Mouse (Mus musculus) hindbrain, embryonic 11.5 days (tissue): ENCODE data around the gene Gm10309. TPM values are rescaled to one million over a fixed set of nuclear protein-coding genes. Genes with fewer than 3 reads are reported as not detected.
"Not testable (repeated sequence)": the region's sequence is repeated elsewhere in the genome, so short reads cannot be mapped to it uniquely, and the experiment has no call there.

Source experiments
- ATAC-seq: fragments of 200-750 bp; cut with Nextera tagmentation; 2 replicates; pipeline ENCODE4 v1.8.0; 2017; ENCODE audit warnings: mild to moderate bottlenecking, moderate TSS enrichment, moderate library complexity; ENCODE audit not compliant: low FRiP score
- DNase-seq: peaks from one replicate; pipeline ENCODE4 v3.0.0-alpha.2; 2015; ENCODE audit warnings: low spot score
- H3K27ac ChIP-seq: fragments of 300-500 bp; sonication (generic); 2 replicates; pipeline ENCODE4 v1.5.1; 2014; ENCODE audit warnings: mild to moderate bottlenecking, low read depth, low read length
- H3K27me3 ChIP-seq: fragments of 300-500 bp; sonication (generic); 2 replicates; pipeline ENCODE4 v1.6.1; 2014; ENCODE audit warnings: mild to moderate bottlenecking, low read length, moderate library complexity, mixed read lengths; ENCODE audit not compliant: control insufficient read depth, insufficient read depth
- H3K36me3 ChIP-seq: fragments of 300-500 bp; sonication (generic); 2 replicates; pipeline ENCODE4 v1.6.1; 2014; ENCODE audit warnings: mild to moderate bottlenecking, low read length, moderate library complexity, mixed read lengths; ENCODE audit not compliant: control insufficient read depth, insufficient read depth
- H3K4me1 ChIP-seq: fragments of 300-500 bp; sonication (generic); replicated peaks from 2 replicates; pipeline ENCODE4 v1.6.1; 2014; ENCODE audit warnings: low read length, mixed read lengths; ENCODE audit not compliant: control insufficient read depth, insufficient read depth
- H3K4me2 ChIP-seq: fragments of 300-500 bp; sonication (generic); replicated peaks from 2 replicates; pipeline ENCODE4 v1.6.1; 2014; ENCODE audit warnings: mild to moderate bottlenecking, low read depth, low read length
- H3K4me3 ChIP-seq: fragments of 300-500 bp; sonication (generic); 2 replicates; pipeline ENCODE4 v1.5.1; 2014; ENCODE audit warnings: low read depth, low read length
- H3K9ac ChIP-seq: fragments of 300-500 bp; sonication (generic); 2 replicates; pipeline ENCODE4 v1.6.1; 2014; ENCODE audit warnings: low read depth, low read length
- H3K9me3 ChIP-seq: fragments of 300-500 bp; sonication (generic); 2 replicates; pipeline ENCODE4 v1.6.1; 2016; ENCODE audit warnings: low read length; ENCODE audit not compliant: control insufficient read depth
- WGBS: fragments of 180-500 bp; shearing (Covaris S2); extraction: QIAGEN DNeasy Blood & Tissue Kit; methylation state at CpG from one replicate; pipeline ENCODE4 v1.1.7; 2014; 5-methylcytosine and 5-hydroxymethylcytosine counted together
- polyA plus RNA-seq: library from polyadenylated mRNA; unstranded; fragments of >200 nt; fragmentation: Nextera tagmentation; extraction: Ambion mirVana; gene quantifications from 2 replicates; pipeline ENCODE4 v1.2.1, GENCODE M21; 2014

Gm10309 gene
- polyA plus RNA-seq, 1 experiment from 2014 or later = 0.25 TPM

DNA sequence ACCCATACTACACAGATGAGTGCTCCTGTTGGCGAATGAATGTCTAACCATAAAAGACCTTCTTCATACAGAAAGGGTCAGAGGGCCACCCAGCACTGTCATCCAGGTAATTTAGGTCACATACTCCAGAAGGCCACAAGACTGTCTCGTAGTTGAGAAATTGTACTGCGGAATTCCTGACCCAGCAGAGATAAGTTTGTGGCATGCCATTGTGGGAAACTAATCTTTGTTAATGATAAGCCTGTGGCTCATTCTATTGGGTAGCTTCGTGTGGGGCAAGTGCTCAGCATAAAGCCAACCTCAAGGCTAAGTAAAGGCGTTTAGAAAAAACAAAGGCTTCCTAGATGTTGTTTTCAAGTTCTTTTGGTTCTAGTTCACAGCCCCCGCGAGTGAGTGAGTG is 12.7 kb downstream of the Gm10309 start:
- no peak overlapping the region for H3K4me3 ChIP-seq
- no peak for DNase-seq
- H3K9me3 ChIP-seq = no peaks in the 10 kb centered on the region
- no peak overlapping the region for H3K27ac ChIP-seq
- 92% methylated on average over 7 of the region's 7 CpGs for WGBS
- no peaks in the 10 kb centered on the region; the same call in 1 of the 2 replicates for H3K4me1 ChIP-seq
- H3K9ac ChIP-seq = no peak overlapping the region
- no peak for ATAC-seq
- no peaks in the 10 kb centered on the region for H3K27me3 ChIP-seq
- H3K36me3 ChIP-seq = no peaks in the 10 kb centered on the region
- no peak overlapping the region for H3K4me2 ChIP-seq

DNA sequence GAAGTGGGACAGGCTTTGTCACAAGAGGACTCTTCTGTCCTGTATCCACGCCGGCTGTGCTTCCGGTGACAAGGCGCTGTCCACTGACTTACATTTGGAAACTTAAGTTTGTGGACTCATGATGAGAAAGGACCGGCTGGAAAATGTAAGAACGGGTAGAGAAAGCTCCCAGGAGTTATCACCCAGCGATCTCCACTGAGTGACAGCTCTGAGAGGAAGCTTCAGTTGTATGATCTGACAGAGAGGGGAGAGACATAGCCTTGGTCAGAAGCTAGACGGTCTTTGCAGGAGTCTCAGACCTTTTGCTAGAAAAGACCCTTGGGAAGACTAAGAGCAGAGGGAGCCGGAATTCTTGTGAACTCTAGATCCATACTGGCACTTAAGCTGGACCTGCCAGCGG is 15.2 kb downstream of the Gm10309 start:
- no peaks in the 10 kb centered on the region for H3K9me3 ChIP-seq
- WGBS = 90% methylated on average over 10 of the region's 10 CpGs
- DNase-seq (no peak), ATAC-seq (no peak)
- no peak overlapping the region for H3K9ac ChIP-seq
- no peak overlapping the region for H3K4me2 ChIP-seq
- no peaks in the 10 kb centered on the region; the same call in 1 of the 2 replicates for H3K4me1 ChIP-seq
- H3K36me3 ChIP-seq = no peaks in the 10 kb centered on the region
- H3K27me3 ChIP-seq = no peaks in the 10 kb centered on the region
- no peak overlapping the region for H3K4me3 ChIP-seq
- no peak overlapping the region for H3K27ac ChIP-seq

DNA sequence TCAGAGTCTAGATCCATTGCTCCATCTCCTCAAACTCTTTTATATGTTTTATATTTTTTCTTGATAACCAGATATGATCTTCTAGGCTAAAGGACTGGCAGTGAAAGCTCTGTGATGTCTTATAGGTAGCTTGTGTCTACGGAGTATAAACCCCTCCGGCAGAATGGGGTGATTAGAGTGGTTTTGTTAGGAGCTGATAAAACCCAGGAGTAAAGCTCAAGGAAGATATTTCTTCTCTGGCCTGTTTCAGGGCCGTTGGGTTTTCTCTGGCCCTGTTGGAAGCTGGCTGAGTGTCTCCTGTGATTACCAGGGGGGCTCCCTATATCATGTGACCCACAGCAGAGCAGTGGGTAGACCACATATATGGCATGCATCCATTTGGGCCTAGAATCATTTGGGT is 17.6 kb downstream of the Gm10309 start:
- no peaks in the 10 kb centered on the region for H3K9me3 ChIP-seq
- no peak overlapping the region for H3K9ac ChIP-seq
- no peaks in the 10 kb centered on the region for H3K27me3 ChIP-seq
- WGBS = 94% methylated on average over 3 of the region's 3 CpGs
- ATAC-seq (no peak), DNase-seq (no peak)
- H3K4me2 ChIP-seq = no peak overlapping the region
- H3K4me1 ChIP-seq = no peaks in the 10 kb centered on the region; the same call in 1 of the 2 replicates
- no peaks in the 10 kb centered on the region for H3K36me3 ChIP-seq
- no peak overlapping the region for H3K27ac ChIP-seq
- H3K4me3 ChIP-seq = no peak overlapping the region

DNA sequence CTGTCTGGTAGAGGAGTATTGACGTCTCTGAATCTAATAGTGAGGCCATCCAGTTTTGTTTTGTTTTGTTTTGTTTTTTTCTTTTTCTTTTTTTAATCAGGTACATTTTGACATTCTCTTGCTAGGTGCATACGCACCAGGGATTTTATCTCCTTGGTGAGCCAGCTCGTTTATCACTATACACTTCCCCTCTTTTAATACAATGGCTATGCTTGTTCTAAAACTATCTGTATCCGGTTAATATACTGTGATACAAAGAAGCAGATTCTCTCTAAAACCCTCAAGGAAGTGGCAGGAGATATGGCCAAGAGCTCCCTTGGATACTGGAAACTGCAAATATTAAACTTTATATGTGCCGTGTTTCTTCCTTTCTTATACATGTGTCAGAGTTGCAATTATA is 18.4 kb downstream of the Gm10309 start:
- no peak overlapping the region for H3K4me2 ChIP-seq
- no peak for ATAC-seq
- DNase-seq = no peak
- H3K9ac ChIP-seq = no peak overlapping the region
- H3K4me3 ChIP-seq = no peak overlapping the region
- no peaks in the 10 kb centered on the region for H3K36me3 ChIP-seq
- H3K27ac ChIP-seq = no peak overlapping the region
- H3K9me3 ChIP-seq = no peaks in the 10 kb centered on the region
- no peaks in the 10 kb centered on the region; the same call in 1 of the 2 replicates for H3K4me1 ChIP-seq
- WGBS = 90% methylated on average over 5 of the region's 5 CpGs
- H3K27me3 ChIP-seq = no peaks in the 10 kb centered on the region

DNA sequence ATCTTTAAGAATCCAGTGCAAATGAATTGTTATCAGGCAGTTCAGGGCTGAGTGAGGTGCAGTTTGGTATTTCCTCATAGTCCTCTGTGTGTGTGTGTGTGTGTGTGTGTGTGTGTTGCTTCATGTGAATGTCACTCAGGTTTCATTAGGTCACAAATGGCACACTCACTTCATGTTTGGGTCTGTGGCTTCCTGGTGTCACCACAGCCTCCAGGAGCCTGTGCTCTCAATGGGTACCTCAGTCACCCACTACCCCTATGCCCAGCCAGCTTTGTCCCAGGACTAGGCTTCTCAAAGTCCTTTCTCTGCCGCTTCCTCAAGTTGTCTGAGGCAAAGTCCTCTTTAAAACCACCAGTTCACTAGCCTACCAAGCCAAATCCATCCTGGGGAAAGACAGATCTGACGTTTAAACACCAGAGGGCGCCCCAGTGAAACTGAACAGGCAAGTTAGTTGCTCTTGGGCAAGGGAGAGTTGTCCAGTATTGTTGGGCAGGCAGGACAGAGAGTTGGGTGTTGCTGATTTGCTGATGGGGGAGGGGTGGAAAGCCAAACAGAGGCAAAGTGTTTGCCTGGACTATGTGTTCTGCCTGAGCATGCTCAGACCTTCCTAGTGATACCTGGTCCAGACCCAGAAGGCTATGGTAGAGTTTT is 20.8 kb downstream of the Gm10309 start:
- H3K36me3 ChIP-seq = no peaks in the 10 kb centered on the region
- H3K4me3 ChIP-seq = no peak overlapping the region
- no peaks in the 10 kb centered on the region for H3K9me3 ChIP-seq
- ATAC-seq (no peak; the same call in 1 of the 2 replicates), DNase-seq (peak; percentile 85)
- no peak overlapping the region for H3K27ac ChIP-seq
- H3K4me2 ChIP-seq = no peak overlapping the region
- H3K9ac ChIP-seq = no peak overlapping the region
- no peaks in the 10 kb centered on the region for H3K4me1 ChIP-seq
- H3K27me3 ChIP-seq = no peaks in the 10 kb centered on the region
- 13% methylated on average over 3 of the region's 3 CpGs for whole genome bisulfite sequencing

DNA sequence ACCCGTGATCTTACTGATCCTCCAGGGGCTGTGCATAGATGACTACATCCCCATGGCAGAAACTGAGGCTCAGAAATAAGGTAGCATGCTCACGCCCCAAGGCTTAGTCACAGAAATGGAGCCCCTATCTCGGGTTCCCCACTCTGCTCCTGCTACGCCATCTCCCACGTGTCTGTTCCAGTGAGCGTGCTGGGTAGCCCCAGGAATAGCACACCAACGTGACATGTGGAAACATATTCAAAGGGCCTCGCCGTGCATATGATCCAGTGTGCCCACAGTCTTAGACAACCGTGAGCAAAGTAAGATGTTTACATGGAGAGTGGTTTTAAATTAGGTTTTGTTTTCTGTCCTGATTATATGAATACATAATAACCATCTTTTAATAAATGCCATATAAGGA is 22.4 kb downstream of the Gm10309 start:
- H3K4me3 ChIP-seq = no peak overlapping the region
- 90% methylated on average over 10 of the region's 10 CpGs for WGBS
- H3K27me3 ChIP-seq = no peaks in the 10 kb centered on the region
- no peaks in the 10 kb centered on the region for H3K4me1 ChIP-seq
- H3K4me2 ChIP-seq = no peak overlapping the region
- H3K27ac ChIP-seq = no peak overlapping the region
- DNase-seq (no peak), ATAC-seq (no peak)
- H3K36me3 ChIP-seq = no peaks in the 10 kb centered on the region
- H3K9ac ChIP-seq = no peak overlapping the region
- H3K9me3 ChIP-seq = no peaks in the 10 kb centered on the region

DNA sequence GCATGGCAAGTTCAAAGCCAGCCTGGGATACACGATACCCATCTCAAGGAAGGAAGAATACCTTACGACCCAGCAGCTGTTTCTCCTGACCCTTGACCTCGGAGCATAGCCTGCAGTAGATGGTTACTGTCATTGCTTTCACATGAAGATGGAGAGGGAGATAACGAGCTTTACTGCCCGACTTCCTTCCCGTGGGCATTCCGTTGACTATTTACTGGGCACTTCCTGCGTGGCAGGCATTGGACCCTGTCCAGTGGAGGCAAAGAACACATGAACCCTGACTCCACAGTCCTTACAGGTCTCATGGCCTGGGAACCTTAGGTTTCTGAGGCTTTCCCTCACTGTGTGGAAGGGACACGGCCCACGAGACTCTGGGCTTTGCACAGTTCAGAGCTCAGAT is 25.6 kb downstream of the Gm10309 start:
- WGBS = 88% methylated on average over 10 of the region's 10 CpGs
- H3K36me3 ChIP-seq = no peaks in the 10 kb centered on the region
- no peaks in the 10 kb centered on the region for H3K9me3 ChIP-seq
- no peak overlapping the region for H3K27ac ChIP-seq
- H3K27me3 ChIP-seq = no peaks in the 10 kb centered on the region
- ATAC-seq (no peak), DNase-seq (no peak)
- H3K9ac ChIP-seq = no peak overlapping the region
- H3K4me3 ChIP-seq = no peak overlapping the region
- no peak overlapping the region for H3K4me2 ChIP-seq
- no peaks in the 10 kb centered on the region for H3K4me1 ChIP-seq

DNA sequence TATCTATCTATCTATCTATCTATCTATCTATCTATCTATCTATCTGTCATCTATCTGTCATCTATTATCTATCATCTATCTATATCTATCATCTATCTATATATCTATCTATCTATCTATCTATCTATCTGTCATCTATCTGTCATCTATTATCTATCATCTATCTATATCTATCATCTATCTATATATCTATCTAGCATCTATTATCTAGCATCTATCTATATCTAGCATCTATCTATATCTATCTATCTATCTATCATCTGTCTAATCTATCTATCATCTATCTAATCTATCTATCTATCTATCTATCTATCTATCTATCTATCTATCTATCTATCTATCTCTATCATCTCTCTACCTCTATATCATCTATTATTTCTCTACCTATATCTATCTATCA is 27.6 kb downstream of the Gm10309 start:
- H3K27ac ChIP-seq, ATAC-seq: not testable (repeated sequence)

DNA sequence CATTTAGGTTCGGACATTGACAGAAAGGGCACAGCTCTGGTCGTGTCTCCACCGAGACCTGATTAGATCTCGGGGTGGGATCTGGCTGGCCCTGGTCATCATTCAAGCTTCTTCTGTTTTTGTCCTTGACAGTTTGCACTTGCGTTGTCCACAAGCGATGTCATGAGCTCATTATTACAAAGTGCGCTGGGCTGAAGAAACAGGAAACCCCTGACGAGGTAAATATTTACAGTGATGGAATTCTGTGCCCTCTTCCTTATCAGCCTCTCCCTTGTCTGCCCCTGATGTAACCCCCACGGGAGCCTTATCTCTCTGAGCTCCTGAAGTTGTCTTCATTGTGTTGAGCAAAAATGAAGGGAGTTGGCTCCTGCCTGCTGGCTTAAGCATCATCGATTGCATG is 28.4 kb downstream of the Gm10309 start:
- H3K4me3 ChIP-seq = no peak overlapping the region
- H3K36me3 ChIP-seq = no peaks in the 10 kb centered on the region
- 89% methylated on average over 10 of the region's 10 CpGs for WGBS
- no peaks in the 10 kb centered on the region for H3K4me1 ChIP-seq
- no peak overlapping the region for H3K27ac ChIP-seq
- no peak overlapping the region for H3K9ac ChIP-seq
- DNase-seq = no peak
- H3K4me2 ChIP-seq = no peak overlapping the region
- no peaks in the 10 kb centered on the region for H3K9me3 ChIP-seq
- no peaks in the 10 kb centered on the region for H3K27me3 ChIP-seq
- no peak for ATAC-seq

More for the DNA sequence above, 27.6 kb downstream of the Gm10309 start:
- not testable (repeated sequence) for H3K36me3 ChIP-seq, H3K9ac ChIP-seq, DNase-seq, H3K27me3 ChIP-seq, H3K9me3 ChIP-seq, H3K4me2 ChIP-seq, H3K4me1 ChIP-seq, H3K4me3 ChIP-seq
